Mouse (Mus musculus): ENCODE data around the gene Gnb3. TPM values are rescaled to one million over a fixed set of nuclear protein-coding genes. Genes with fewer than 3 reads are reported as not detected.
"Not testable (repeated sequence)": the region's sequence is repeated elsewhere in the genome, so short reads cannot be mapped to it uniquely, and the experiment has no call there.

The Gnb3 gene
- polyA plus RNA-seq, 2 experiments: 0.03 to 0.23 TPM

- H3K4me1 ChIP-seq (replicated peaks; ENCODE audit: control insufficient read depth in 2 of 2, insufficient read depth in 2 of 2, low read length in 1 of 2): peaks cover 13 to 23% of the 10 kb centered on the region in 2 experiments
- H3K9ac ChIP-seq (replicated peaks): peak overlapping the region; percentile 90
- no peaks in the 10 kb centered on the region for H3K9me3 ChIP-seq (ENCODE audit: control insufficient read depth, low read length)
- H3K27ac ChIP-seq: peak overlapping the region; percentile 84
- DNase-seq (ENCODE audit: low read depth in 3 of 3, low spot score in 3 of 3) (peak; percentile 52 to 62 (median 57)), ATAC-seq (ENCODE audit: insufficient read depth) (peak; percentile 66)
- H3K36me3 ChIP-seq (replicated peaks; ENCODE audit: control insufficient read depth, insufficient read depth, low read depth): peaks cover 29% of the 10 kb centered on the region
- under 1% methylated on average over 17 of the region's 18 CpGs for WGBS (ENCODE audit: insufficient replicate concordance)
- H3K4me2 ChIP-seq (ENCODE audit: low read depth): peak overlapping the region; percentile 88
- H3K27me3 ChIP-seq (ENCODE audit: control insufficient read depth, insufficient read depth, low read length): no peaks in the 10 kb centered on the region
- TF ChIP-seq EP300 (IDR thresholded peaks at IDR 0.05; ENCODE audit: low read depth): no peak
- TF ChIP-seq CTCF (IDR thresholded peaks at IDR 0.05; ENCODE audit: low read depth): no peak
- H3K4me3 ChIP-seq (ENCODE audit: insufficient read depth in 1 of 2, low read depth in 2 of 2, low read length in 2 of 2): peak overlapping the region; percentile 89 to 94
Observed at GRCm38 (mm10) chr6:124813496-124813895, 26.6 kb downstream of the Gnb3 start.

- ATAC-seq (ENCODE audit: insufficient read depth): no peak
- H3K4me3 ChIP-seq (ENCODE audit: insufficient read depth in 1 of 2, low read depth in 2 of 2, low read length in 2 of 2): peak overlapping the region; percentile 89 to 94
Observed at GRCm38 (mm10) chr6:124812848-124813247, 27.2 kb downstream of the Gnb3 start.

GRCm38 (mm10) chr6:124811701-124812560, 28.1 kb downstream of the Gnb3 start:
- Histone ChIP-seq H3K4me2 (ENCODE audit: low read depth) (peak overlapping the region; percentile 88), H3K27me3 (ENCODE audit: control insufficient read depth, insufficient read depth, low read length) (no peaks in the 10 kb centered on the region), H3K36me3 (replicated peaks; ENCODE audit: control insufficient read depth, insufficient read depth, low read depth) (peaks cover 23% of the 10 kb centered on the region), H3K27ac (peak overlapping the region; percentile 22), H3K4me1 (replicated peaks; ENCODE audit: control insufficient read depth in 2 of 2, insufficient read depth in 2 of 2, low read length in 1 of 2) (peaks cover 17 to 29% of the 10 kb centered on the region in 2 experiments), H3K9ac (replicated peaks) (peak overlapping the region; percentile 90), H3K4me3 (ENCODE audit: insufficient read depth in 1 of 2, low read depth in 2 of 2, low read length in 2 of 2) (peak overlapping the region; percentile 89 to 94), H3K9me3 (ENCODE audit: control insufficient read depth, low read length) (no peaks in the 10 kb centered on the region)
- no peak for ATAC-seq (ENCODE audit: insufficient read depth)
- no peak for DNase-seq (ENCODE audit: low read depth in 3 of 3, low spot score in 3 of 3)
- TF ChIP-seq EP300 (IDR thresholded peaks at IDR 0.05; ENCODE audit: low read depth) (no peak), CTCF (IDR thresholded peaks at IDR 0.05; ENCODE audit: low read depth) (no peak)
- WGBS (ENCODE audit: insufficient replicate concordance): 74% methylated on average over 24 of the region's 24 CpGs

More at GRCm38 (mm10) chr6:124812848-124813247, 27.2 kb downstream of the Gnb3 start:
- peak overlapping the region; percentile 88 for H3K4me2 ChIP-seq (ENCODE audit: low read depth)
- DNase-seq (ENCODE audit: low read depth in 3 of 3, low spot score in 3 of 3): no peak
- H3K36me3 ChIP-seq (replicated peaks; ENCODE audit: control insufficient read depth, insufficient read depth, low read depth): peaks cover 26% of the 10 kb centered on the region
- 24% methylated on average over 9 of the region's 9 CpGs for WGBS (ENCODE audit: insufficient replicate concordance)
- H3K9me3 ChIP-seq (ENCODE audit: control insufficient read depth, low read length): no peaks in the 10 kb centered on the region
- peak overlapping the region; percentile 90 for H3K9ac ChIP-seq (replicated peaks)
- TF ChIP-seq EP300 (IDR thresholded peaks at IDR 0.05; ENCODE audit: low read depth): no peak
- no peak for TF ChIP-seq CTCF (IDR thresholded peaks at IDR 0.05; ENCODE audit: low read depth)
- peak overlapping the region; percentile 84 for H3K27ac ChIP-seq
- no peaks in the 10 kb centered on the region for H3K27me3 ChIP-seq (ENCODE audit: control insufficient read depth, insufficient read depth, low read length)
- H3K4me1 ChIP-seq (replicated peaks; ENCODE audit: control insufficient read depth in 2 of 2, insufficient read depth in 2 of 2, low read length in 1 of 2): peaks cover 17 to 28% of the 10 kb centered on the region in 2 experiments

GRCm38 (mm10) chr6:124811403-124811665, 28.7 kb downstream of the Gnb3 start:
- Histone ChIP-seq H3K9me3 (ENCODE audit: control insufficient read depth, low read length) (no peaks in the 10 kb centered on the region), H3K4me3 (ENCODE audit: insufficient read depth in 1 of 2, low read depth in 2 of 2, low read length in 2 of 2) (no peak overlapping the region), H3K9ac (replicated peaks) (no peak overlapping the region), H3K27me3 (ENCODE audit: control insufficient read depth, insufficient read depth, low read length) (no peaks in the 10 kb centered on the region), H3K4me1 (replicated peaks; ENCODE audit: control insufficient read depth in 2 of 2, insufficient read depth in 2 of 2, low read length in 1 of 2) (peaks cover 20 to 32% of the 10 kb centered on the region in 2 experiments), H3K36me3 (replicated peaks; ENCODE audit: control insufficient read depth, insufficient read depth, low read depth) (peaks cover 22% of the 10 kb centered on the region), H3K27ac (no peak overlapping the region), H3K4me2 (ENCODE audit: low read depth) (no peak overlapping the region)
- no peak for DNase-seq (ENCODE audit: low read depth in 3 of 3, low spot score in 3 of 3)
- WGBS (ENCODE audit: insufficient replicate concordance): 85% methylated on average over 4 of the region's 4 CpGs
- no peak for ATAC-seq (ENCODE audit: insufficient read depth)
- no peak for TF ChIP-seq CTCF (IDR thresholded peaks at IDR 0.05; ENCODE audit: low read depth)
- no peak for TF ChIP-seq EP300 (IDR thresholded peaks at IDR 0.05; ENCODE audit: low read depth)

GRCm38 (mm10) chr6:124810566-124811402, 29.3 kb downstream of the Gnb3 start:
- not testable (repeated sequence) for ATAC-seq (ENCODE audit: insufficient read depth); DNase-seq (ENCODE audit: low read depth in 3 of 3, low spot score in 3 of 3); H3K4me3 ChIP-seq (ENCODE audit: insufficient read depth in 1 of 2, low read depth in 2 of 2, low read length in 2 of 2); H3K9ac ChIP-seq (replicated peaks); H3K27ac ChIP-seq; H3K9me3 ChIP-seq (ENCODE audit: control insufficient read depth, low read length); H3K27me3 ChIP-seq (ENCODE audit: control insufficient read depth, insufficient read depth, low read length)
- peak overlapping the region; percentile 87; the same call in 1 of the 2 replicates for H3K4me2 ChIP-seq (ENCODE audit: low read depth)
- 78% methylated on average over 11 of the region's 11 CpGs for WGBS (ENCODE audit: insufficient replicate concordance)
- H3K36me3 ChIP-seq (replicated peaks; ENCODE audit: control insufficient read depth, insufficient read depth, low read depth): peaks cover 22% of the 10 kb centered on the region
- peaks cover 25 to 38% of the 10 kb centered on the region in 2 experiments for H3K4me1 ChIP-seq (replicated peaks; ENCODE audit: control insufficient read depth in 2 of 2, insufficient read depth in 2 of 2, low read length in 1 of 2)
